In genomic region chr2:179896949-179897348, GRCm38 (mm10) we compare ENCODE assay signal across 18 mouse cellular contexts.
"Had no signal": no experiment of that assay in that cellular context is flagged by ENCODE, and none has a peak within 500 bp of the region (broad histone marks: within the 10 kb centered on the region; RNA-seq: fewer than 3 reads in every experiment).

No protein-coding gene starts in this region.

- DNase-seq: lung, adult 18-20 months; lung, embryonic 14.5 days; lung, postnatal 10 days; lung, postnatal 4 days; retina, postnatal 1 day; right cerebral cortex, adult 18-20 months; right cerebral cortex, postnatal 25 days; right cerebral cortex, postnatal 4 days; spleen, adult 18-20 months; thymus, adult 18-20 months; thymus, postnatal 14 days; thymus, postnatal 36 days had no signal

- H3K36me3 ChIP-seq: midbrain, embryonic 10.5 days; neural tube, embryonic 15.5 days had no signal

- H3K9me3 ChIP-seq: midbrain, embryonic 10.5 days; midbrain, embryonic 13.5 days; midbrain, embryonic 15.5 days; neural tube, embryonic 13.5 days; neural tube, embryonic 15.5 days had no signal

- ATAC-seq: midbrain, embryonic 13.5 days; midbrain, embryonic 15.5 days had no signal

- H3K27ac ChIP-seq: midbrain, embryonic 10.5 days; midbrain, embryonic 13.5 days; midbrain, embryonic 15.5 days; neural tube, embryonic 13.5 days; neural tube, embryonic 15.5 days had no signal

- H3K4me3 ChIP-seq: midbrain, embryonic 10.5 days; midbrain, embryonic 13.5 days; midbrain, embryonic 15.5 days; myocyte; neural tube, embryonic 13.5 days; neural tube, embryonic 15.5 days had no signal

- H3K9ac ChIP-seq: lung, embryonic 14.5 days; midbrain, embryonic 13.5 days; midbrain, embryonic 15.5 days; neural tube, embryonic 13.5 days; neural tube, embryonic 15.5 days had no signal

- H3K4me2 ChIP-seq: lung, embryonic 14.5 days; midbrain, embryonic 13.5 days; midbrain, embryonic 15.5 days; neural tube, embryonic 13.5 days; neural tube, embryonic 15.5 days had no signal

- H3K27me3 ChIP-seq: midbrain, embryonic 13.5 days; midbrain, embryonic 15.5 days; neural tube, embryonic 13.5 days; neural tube, embryonic 15.5 days had no signal

- H3K4me1 ChIP-seq: midbrain, embryonic 13.5 days; midbrain, embryonic 15.5 days; neural tube, embryonic 13.5 days; neural tube, embryonic 15.5 days had no signal
